Mouse (Mus musculus): Measurements from ENCODE around the gene Atp6v1c2.

The Atp6v1c2 gene

DNA sequence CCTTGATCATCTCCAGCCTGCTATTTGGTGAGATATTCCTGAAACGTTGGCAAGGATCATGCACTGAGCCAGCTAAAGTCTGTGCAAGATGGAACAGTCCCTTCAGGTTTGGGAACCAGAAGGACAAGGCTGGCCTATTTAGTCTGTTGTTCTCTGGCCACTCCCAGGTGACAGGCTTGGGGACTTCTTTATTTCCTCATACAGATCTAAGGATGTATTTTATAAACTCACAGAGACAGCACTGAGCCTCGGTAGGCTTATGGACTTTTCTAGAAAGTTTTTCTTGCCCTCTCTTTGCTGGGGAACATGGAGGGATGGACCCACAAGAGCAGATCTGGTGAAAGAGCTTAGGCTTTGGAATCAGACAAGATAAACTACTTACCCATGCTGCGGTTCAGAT is at the start of gene Atp6v1c2:
Gene Atp6v1c2, minus strand, starts transcription at position 101 of the 400 bp plus-strand sequence.
- no peak for DNase-seq

DNA sequence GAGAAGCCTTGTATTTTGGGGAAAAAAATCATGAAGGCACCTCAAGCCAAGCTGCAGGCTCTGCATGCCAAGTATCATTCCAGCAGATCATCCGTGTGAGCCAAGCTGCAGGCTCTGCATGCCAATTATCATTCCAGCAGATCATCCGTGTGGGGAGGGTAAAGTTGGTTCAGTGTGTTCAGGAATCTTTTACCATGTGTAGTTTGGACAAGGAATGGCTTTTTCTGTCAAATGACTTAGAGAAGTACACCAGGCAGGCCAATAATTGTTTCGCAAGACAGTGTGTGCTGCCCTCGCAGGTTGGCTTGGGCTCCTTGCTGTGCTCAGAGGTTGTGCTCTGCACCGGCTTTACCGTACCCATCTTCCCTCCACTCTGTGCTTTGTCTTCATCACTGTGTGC is 47.4 kb upstream of the Atp6v1c2 start:
- DNase-seq, result no peak

DNA sequence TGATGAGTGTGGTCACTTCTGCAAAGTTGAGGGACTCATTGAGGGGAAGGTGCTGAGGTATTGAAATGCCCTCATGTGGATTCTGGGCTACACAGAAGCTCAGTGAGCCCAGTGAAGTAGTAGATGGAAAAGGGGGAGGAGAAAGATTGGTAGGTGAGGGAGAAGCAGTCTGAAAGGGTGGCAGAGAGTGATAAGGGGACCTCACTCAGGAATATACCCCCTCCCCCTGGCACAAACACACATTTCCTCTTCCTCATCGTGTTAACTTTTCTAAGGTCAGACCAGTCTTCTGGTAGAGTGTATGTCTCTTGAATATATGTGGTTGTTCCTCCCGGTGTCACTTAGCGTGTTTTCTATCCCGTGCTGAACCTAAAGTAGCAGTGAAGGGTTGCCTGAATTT is 46.1 kb upstream of the Atp6v1c2 start:
- DNase-seq, result no peak

DNA sequence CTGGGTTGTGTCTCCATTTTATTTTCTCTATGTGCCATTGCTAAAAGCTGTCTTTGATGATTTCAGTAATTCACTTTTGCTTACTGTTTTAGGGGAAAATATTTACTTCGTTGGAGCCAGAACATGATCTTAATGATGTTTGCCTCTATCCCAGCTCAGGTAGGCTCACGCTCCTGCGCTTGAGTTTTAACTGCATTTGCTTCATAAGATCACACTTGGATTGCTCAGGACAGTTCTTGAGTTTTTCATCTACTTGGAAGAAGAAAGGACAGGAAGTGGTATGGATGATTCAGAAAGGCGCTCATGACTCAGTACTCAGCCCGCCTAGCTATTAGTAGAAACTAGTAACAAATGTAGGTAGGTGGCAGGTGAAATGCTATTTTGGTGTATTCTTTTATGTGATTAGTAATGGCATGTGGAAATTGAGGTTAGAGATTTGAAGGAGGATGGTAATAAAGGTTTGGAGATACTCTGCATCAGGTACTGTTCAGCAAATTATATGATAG is 44.4 kb upstream of the Atp6v1c2 start:
- DNase-seq, result no peak

DNA sequence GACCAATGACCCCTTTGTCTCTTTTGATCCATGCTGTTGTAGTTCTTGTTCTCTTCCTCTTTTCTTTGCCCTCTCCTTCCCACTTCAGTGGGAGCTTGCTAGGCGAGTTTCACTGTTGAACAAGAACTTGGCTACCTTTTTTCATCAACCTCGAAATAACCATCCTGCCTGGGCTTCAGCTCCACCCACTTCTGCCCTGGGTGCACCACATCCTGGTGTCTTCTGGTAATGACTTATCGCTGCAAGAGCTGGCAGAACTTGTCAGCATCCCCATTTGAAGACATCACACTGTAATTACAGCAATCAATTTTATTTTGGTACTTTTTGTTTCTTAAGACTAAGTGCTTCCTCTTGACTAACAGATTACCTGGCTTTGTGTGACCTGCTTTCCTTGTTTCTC is 43.5 kb upstream of the Atp6v1c2 start:
- DNase-seq, result no peak

DNA sequence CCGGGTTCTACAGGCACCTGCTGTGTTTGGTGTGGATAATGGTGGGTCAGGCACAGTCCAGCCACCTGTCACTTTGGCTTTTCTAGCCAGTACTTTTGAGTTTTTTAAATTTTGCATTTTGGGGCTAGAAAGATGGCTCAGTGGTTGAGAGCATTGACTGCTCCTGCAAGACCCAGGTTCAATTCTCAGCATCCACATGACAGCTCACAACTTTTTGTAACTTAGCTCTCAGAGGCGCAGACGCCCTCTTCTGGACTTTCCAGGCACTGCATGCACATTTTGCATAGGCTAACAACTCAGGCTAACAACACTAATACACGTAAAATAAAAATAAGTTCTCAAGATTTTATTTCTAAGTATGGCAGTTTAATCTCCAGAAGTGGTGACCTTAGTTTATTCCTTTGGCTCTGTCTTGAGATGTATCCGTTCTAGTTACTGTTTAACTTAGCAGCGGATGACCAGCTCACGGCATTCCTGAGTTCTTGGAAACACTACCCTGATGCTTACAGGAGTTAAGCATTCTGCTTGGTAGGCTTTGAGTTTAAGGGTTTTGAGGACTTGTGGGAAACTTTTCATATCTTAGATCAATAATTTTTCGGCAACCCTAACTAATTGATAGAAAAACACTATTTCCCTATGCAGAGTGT is 42.6 kb upstream of the Atp6v1c2 start:
- DNase-seq, result no peak

DNA sequence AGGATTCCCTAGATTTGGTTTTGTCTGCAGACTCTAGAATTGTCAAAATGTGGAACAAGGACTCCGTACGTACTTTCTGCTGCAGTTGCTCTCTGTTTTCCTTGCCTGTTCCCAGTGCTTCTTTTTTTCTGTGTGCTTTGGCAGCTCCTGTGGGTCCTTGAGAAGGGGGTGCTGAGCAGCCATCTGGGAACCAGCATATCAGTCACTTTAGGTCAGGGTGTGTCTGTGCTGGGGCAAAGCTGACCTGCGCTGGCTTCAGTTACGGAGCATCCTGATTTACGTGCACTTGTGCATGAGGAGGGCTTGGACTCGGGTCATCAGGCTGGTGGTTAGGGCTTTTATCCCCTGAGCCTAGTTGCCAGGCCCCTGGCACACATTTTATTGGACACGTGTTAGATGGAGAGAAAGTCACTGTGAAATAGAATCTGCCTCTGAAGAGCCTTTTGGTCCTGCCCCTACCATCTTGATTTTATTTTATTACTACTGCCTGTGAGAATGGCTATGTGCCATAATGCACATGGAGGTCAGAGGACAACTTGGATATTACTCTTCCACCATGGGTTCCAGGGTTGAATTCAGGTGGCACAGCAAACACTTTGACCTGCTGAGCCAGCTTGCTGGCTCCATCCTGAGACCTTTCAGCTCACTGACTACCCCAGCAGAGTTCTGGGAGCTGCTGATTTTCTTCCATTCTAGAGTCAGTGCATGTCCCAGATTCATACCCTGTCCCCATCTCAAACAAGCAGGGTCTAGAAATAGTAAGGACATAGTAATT is 40.6 kb upstream of the Atp6v1c2 start:
- DNase-seq, result no peak

DNA sequence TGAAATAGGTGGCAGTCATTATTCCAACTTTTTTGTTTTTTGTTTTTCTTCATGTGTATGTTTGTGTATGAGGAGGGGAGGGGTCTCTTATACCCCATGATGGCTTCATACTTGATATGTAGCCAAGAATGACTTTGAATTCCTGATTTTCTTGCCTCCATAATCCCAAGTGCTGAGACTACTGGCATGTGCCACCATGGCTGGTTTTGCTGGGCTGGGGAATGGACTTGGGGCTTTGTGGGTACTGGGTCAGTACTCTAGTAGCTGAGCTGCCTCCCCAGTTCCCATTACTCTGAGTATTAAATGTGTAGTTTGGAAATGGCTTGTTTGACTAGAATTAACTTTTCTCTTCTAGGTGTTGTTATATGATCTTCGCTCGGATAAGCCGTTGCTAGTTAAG is 40.0 kb upstream of the Atp6v1c2 start:
- DNase-seq, result no peak

DNA sequence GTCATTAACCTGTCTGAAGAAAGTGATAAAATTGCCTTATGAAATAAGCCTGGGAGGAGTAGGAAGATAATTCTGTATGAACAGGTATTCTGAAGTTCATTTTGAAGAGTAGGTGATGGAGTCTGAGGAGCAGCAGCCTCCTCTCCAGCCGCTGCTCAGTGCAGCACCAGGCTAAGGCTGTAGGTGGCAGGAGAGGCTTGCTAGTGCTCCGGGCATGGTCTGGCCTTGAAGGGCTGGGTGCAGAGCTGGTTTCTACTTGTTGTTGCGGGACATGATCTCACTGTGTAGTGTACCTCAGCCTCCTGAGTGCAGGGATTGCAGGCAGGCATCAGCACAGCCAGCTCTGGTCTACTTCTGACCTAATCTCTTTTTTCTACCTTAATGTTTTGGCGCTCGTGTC is 37.8 kb upstream of the Atp6v1c2 start:
- peak; percentile 27 to 58 for DNase-seq

DNA sequence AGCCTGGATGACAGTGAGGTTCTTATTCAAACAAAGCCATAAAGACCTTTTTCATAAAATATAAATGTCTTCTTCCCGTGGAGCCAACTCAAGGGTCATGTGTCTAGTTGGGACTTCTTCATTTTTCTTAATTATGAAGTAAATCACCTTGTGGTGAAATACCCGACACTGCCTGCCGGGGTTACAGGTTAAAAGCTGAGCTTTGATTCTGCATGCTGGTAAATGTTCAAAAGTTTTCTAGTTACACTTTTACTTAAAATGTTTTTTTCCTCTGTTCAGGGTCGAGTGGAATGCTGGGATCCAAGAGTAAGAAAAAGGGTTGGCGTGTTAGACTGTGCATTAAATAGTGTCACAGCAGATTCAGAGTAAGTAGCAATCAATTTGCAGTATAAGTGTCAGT is 33.2 kb upstream of the Atp6v1c2 start:
- DNase-seq, result no peak

DNA sequence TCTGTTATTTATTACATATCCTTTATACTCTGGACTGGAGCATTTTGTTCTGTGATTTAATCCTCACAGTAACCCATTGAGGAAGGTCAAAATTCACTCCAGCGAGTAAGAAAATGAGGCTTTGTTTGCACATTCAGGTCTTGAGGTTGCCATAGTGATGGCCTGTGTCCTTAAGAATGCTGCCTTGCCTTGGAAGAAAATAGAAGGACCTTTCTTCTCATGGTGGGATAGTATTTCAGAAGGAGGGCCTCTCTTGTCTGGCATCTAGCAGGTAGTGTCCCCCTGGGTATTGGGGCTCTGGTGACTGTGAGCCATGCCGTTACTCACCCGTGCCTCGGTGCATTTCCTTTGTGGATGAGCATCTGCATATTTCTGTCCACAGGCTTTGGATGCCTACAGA is 31.5 kb upstream of the Atp6v1c2 start:
- DNase-seq, result no peak

DNA sequence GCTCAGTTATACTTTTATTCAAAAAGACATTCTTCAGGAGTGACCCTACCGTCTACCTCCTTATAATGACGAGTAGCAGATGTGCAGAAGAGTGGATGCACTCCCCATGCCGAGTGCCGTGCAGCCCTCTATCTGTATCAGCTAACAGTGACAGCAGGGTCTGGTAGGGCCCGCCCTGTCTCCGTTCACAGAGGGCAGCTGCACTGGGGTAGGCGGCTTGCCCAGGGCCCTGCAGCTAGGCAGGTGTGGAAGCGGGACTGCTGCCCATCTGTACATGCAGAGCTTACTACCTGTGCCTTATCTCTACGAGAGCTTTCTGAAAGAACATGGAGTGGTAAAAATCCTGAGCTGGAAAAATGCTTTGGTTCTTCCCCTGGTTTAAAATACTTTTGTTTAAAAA is 30.9 kb upstream of the Atp6v1c2 start:
- DNase-seq, result no peak

DNA sequence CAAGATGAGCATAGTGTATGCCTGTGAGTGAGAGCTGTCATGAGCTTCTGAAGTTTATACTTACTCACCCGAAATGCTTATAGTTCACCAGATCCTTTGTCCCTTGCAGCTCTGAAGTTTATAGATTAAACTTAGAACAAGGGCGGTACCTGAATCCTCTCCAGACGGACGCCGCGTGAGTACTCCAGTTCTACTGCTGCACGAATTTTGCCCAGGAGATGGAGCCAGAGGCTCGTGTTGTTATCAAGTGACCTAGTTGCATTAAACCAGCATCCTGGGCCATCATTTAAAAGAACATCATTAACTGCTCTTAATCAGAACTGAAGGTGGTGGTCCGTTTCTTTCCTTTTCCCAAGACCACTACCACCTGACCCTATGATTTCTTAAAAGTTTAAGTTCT is 29.8 kb upstream of the Atp6v1c2 start:
- no peak for DNase-seq

DNA sequence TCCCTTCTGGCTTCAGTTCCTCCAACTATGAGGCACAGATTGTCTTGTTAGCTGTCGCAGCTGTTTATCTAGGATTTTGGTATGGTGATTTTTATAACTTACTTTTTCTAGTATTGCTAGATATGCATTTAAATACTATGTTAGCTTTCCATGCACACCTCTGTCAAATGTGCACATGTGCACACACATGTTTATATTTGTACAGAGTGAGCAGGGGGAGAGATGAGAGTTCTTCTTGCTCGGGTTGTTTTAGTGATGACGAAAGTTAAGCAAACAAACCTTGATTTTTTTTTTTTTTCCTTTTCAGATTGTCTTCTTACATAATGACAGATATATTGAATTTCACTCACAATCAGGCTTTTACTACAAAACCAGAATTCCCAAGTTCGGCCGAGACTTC is 28.6 kb upstream of the Atp6v1c2 start:
- DNase-seq, result no peak

DNA sequence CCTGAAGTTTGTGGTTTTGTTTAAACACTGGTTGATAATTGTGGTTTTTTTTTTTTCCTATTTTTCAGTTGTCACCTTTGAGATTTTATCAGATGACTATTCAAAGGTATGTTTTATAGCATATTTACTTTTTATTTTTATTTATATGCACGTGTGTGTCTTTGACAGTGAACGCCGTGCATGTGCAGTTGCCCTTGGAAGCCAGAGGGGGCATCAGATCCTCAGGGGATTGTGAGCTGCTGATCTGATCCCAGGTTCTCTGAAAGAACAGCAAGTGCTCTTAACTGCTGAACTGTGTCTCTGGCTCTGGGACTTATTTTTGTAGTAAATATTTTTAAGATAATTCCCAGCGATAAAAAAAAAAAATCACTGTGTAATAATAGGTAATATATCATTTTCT is 27.7 kb upstream of the Atp6v1c2 start:
- DNase-seq, result no peak

DNA sequence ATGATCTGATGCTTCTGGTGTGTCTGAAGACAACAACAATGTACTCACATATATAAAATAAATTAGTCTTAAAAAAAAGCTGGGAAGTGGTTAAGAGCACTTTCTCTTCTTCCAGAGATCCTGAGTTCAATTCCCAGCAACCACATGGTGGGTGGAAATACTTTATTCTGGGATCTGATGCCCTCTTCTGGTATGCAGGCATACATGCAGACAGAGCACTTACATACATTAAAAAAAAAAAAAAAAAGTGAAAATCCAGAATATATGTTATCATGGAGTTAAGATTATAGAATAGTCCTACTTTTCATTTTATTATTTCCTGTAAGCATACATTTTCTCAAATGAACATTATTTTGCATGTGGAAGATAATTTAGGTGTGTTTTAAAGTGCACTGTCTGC is 20.9 kb upstream of the Atp6v1c2 start:
- DNase-seq, result no peak

DNA sequence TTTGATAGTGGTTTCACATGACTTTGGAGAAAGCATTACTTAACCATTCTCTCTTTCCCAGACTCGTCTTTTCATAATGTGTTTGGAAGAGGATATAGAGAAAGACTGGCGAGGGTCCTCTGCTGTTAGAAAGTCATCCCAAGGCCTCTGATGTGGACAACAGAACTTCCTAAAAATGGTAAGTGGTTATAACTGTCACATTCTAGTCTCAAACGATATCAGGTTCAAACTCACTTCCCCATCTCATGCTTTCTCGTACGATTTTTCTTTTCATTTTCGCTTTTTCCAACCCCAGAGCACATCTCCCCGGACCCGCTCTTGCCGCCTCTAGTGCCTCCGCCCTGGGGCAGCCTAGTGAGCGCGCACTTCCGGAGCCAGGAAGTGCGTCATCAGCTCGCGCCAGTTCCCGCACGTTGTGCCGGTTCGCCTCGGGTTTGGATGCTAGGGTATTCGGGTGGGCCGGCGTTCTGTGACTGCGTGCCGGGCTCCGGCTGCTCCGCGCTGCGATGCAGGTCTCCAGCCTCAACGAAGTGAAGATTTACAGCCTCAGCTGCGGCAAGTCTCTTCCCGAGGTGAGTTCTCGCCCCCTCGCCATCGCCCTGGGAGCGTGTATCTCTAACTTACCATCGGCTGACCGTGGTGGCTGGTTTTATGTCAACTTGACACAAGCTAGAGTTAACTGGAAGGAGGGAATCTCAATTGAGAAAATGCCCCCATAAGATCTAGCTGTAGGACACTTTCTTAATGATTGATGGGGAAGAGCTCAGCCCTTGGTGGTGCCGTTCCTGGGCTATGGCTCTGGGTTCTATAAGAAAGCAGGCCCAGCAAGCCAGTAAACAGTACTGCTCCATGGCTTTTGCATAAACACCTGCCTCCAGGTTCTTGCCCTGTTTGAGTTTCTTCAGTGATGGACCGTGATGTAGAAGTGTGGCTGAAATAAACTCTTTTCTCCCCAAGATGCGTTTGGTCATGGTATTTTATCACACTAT is 19.2 kb upstream of the Atp6v1c2 start, which contains the start of gene Nol10:
Gene Nol10, plus strand, starts transcription at position 411 of the 989 bp plus-strand sequence.
- peak; percentile 73 to 84 for DNase-seq

DNA sequence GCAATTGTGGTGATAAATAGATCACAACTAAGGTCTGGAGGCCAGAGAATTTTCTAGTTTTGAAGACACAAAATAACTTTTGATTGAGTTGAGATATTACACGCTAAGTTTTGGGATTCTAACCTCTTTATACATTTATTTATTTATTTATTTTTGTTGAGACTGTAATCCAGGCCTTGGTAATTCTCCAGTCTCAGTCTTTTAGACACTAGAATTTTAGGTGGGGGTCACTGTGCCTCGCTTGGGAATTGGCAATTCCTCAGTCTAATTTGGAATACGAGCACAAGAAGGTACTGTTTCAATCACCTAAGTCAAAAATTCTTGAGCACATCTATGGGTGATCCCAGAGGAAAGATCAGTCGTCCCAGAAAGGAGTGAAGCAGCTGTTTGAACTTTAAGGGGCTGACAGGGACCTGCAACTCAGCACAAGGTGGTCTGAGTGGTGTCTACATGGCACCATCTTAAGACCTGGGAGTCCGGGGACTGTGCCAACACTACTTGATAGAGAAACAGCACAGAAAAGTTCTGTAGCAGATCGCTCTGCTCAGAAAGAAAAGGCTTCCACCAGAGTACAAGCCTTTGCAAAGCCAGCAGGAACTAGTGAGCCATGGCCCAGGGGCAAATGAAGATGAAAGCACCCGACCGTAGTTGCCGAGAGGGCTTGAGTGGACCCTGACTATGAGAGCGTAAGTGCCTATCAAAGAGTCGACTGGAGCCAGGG is 18.3 kb upstream of the Atp6v1c2 start:
- peak in 1 of 2 experiments; percentile 16 for DNase-seq

DNA sequence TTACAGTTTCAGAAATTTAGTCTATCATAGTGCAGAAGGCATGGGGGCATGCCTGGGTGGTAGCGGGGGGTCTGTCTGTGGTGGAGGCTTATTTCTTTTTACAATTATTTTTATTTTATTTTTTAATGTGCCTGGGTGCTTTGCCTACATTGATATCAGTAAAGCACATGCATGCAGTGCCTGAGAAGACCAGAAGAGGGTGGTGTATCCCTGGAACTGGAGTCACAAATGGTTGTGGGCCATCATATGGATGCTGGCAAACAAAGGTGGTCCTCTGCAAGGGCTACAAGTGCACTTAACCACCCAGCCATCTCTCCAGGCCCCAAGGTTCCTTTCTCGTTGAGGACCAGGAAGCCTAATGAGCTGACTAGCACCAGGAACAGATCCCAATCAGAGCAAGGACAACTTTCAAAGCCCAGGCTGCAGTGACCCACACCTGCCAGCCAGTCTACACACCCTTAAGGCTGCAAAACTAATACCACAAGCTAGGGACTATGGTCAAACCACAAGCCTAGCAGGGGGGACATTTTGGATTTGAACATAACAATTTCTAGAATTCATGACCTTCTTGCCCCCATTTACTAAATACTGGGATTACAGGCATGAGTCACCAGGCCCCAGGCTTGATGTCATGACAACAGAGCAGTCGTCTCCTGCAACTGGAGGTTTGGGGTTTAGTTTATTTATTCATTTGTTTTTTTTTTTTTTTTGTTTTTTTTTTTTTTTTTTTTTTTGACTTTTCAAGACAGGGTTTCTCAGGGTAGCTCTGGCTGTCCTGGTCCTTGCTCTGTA is 10.2 kb upstream of the Atp6v1c2 start:
- DNase-seq, result no peak

DNA sequence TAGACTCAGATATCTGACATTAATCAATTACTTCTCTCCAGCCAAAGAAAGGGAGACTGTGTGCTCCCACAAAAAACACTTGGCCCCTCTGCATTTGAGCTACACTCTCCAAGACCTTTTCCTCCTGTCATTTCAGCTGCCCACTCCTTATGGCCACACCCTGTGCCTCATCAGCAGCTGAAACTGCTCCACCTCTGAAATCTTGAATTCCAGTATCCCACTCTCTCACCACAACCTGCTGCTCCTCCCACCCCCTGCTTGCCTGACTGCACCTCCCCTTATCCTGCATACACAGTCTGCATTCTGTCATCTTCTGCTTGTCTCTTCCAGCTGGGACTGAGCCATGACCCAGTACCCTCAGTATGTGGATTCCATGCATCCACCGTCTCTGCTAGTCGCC is 9.2 kb upstream of the Atp6v1c2 start:
- no peak for DNase-seq

DNA sequence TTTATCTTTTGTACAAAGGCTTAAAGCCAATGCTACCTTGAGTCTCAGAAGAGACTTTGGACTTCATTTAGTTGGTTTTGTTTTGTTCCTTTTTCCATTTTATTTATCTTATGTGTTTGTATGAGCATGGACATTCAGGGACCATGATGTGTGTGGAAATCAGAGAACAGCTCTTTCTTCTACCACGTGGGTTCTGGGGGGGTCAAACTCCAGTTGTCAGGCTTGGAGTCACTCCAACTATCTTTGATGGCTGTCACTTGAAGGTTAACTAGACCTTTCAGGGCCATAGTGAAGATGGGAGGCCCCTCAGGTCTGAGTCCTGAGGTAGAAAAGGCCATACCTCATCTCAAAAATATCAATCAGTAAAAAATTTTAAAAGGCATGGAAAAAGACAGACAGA is 4.3 kb upstream of the Atp6v1c2 start:
- DNase-seq, result no peak
